Mouse (Mus musculus) kidney, embryonic 15.5 days (tissue): Measurements from ENCODE around the gene Olfr853. TPM values are rescaled to one million over a fixed set of nuclear protein-coding genes. Genes with fewer than 3 reads are reported as not detected.

Experiments used
- ATAC-seq: fragments of 200-750 bp; cut with Nextera tagmentation; replicated peaks from 2 replicates; pipeline ENCODE4 v1.8.0; 2017; ENCODE audit warnings: moderate TSS enrichment; ENCODE audit not compliant: low FRiP score
- H3K27ac ChIP-seq: fragments of 300-500 bp; sonication (generic); 2 replicates; pipeline ENCODE4 v1.5.1; 2015; ENCODE audit warnings: mild to moderate bottlenecking, inconsistent platforms
- H3K27me3 ChIP-seq: fragments of 300-500 bp; sonication (generic); 2 replicates; pipeline ENCODE4 v1.6.1; 2015; ENCODE audit warnings: inconsistent platforms
- H3K36me3 ChIP-seq: fragments of 300-500 bp; sonication (generic); 2 replicates; pipeline ENCODE4 v1.6.1; 2015; ENCODE audit warnings: inconsistent platforms
- H3K4me1 ChIP-seq: fragments of 300-500 bp; sonication (generic); 2 replicates; pipeline ENCODE4 v1.6.1; 2015; ENCODE audit warnings: inconsistent platforms
- H3K4me2 ChIP-seq: fragments of 300-500 bp; sonication (generic); 2 replicates; pipeline ENCODE4 v1.6.1; 2015; ENCODE audit warnings: moderate library complexity, mild to moderate bottlenecking, inconsistent platforms
- H3K4me3 ChIP-seq: fragments of 300-500 bp; sonication (generic); replicated peaks from 2 replicates; pipeline ENCODE4 v1.5.1; 2015; ENCODE audit warnings: mild to moderate bottlenecking, inconsistent platforms
- H3K9ac ChIP-seq: fragments of 300-500 bp; sonication (generic); 2 replicates; pipeline ENCODE4 v1.6.1; 2015; ENCODE audit warnings: mild to moderate bottlenecking, inconsistent platforms
- H3K9me3 ChIP-seq: fragments of 300-500 bp; sonication (generic); replicated peaks from 2 replicates; pipeline ENCODE4 v1.6.1; 2016; ENCODE audit warnings: inconsistent platforms
- WGBS: fragments of 180-500 bp; shearing (Covaris S2); methylation state at CpG from one replicate; pipeline ENCODE4 v1.1.7; 2015; ENCODE audit warnings: mixed read lengths; 5-methylcytosine and 5-hydroxymethylcytosine counted together
- polyA plus RNA-seq: library from polyadenylated mRNA; unstranded; fragments of >200 nt; fragmentation: Nextera tagmentation; extraction: Ambion mirVana; gene quantifications from 2 replicates; pipeline ENCODE4 v1.2.1, GENCODE M21; 2015

Gene Olfr853
- polyA plus RNA-seq = not detected in 2 replicates

- no peaks in the 10 kb centered on the region for H3K27me3 ChIP-seq
- no peak within 1 kb of the TSS for H3K4me3 ChIP-seq
- no peak within 1 kb of the TSS for H3K9ac ChIP-seq
- ATAC-seq = no peak
- no peaks in the 10 kb centered on the region for H3K36me3 ChIP-seq
- H3K9me3 ChIP-seq = no peaks in the 10 kb centered on the region
- 85% methylated on average over 1 of the region's 1 CpGs for WGBS
- no peak within 1 kb of the TSS for H3K27ac ChIP-seq
- no peaks in the 10 kb centered on the region for H3K4me1 ChIP-seq
- H3K4me2 ChIP-seq = no peak within 1 kb of the TSS
Measured at GRCm38 (mm10) chr9:19540976-19541375, at the start of gene Olfr853. Olfr853 (minus strand) TSS chr9:19541076.

GRCm38 (mm10) chr9:19582317-19582716, 41.4 kb upstream of the Olfr853 start, which contains the start of gene Olfr855:
Olfr855 (plus strand) TSS chr9:19582617.
- Histone ChIP-seq H3K36me3 (no peaks in the 10 kb centered on the region), H3K4me2 (no peak within 1 kb of the TSS), H3K27me3 (no peaks in the 10 kb centered on the region), H3K9me3 (no peaks in the 10 kb centered on the region), H3K4me3 (no peak within 1 kb of the TSS), H3K9ac (no peak within 1 kb of the TSS), H3K27ac (no peak within 1 kb of the TSS), H3K4me1 (no peaks in the 10 kb centered on the region)
- no peak for ATAC-seq

- Histone ChIP-seq H3K36me3 (no peaks in the 10 kb centered on the region), H3K4me3 (no peak within 1 kb of the TSS), H3K4me2 (no peak within 1 kb of the TSS), H3K9me3 (no peaks in the 10 kb centered on the region; the same call in 1 of the 2 replicates), H3K27ac (no peak within 1 kb of the TSS), H3K4me1 (no peaks in the 10 kb centered on the region), H3K27me3 (no peaks in the 10 kb centered on the region), H3K9ac (no peak within 1 kb of the TSS)
- 76% methylated on average over 1 of the region's 1 CpGs for WGBS
- no peak for ATAC-seq
Measured at GRCm38 (mm10) chr9:19567282-19567681, 26.4 kb upstream of the Olfr853 start, which contains the start of gene Olfr854. Olfr854 (minus strand) TSS chr9:19567382.

- Histone ChIP-seq H3K9ac (no peak within 1 kb of the TSS), H3K36me3 (no peaks in the 10 kb centered on the region), H3K9me3 (no peaks in the 10 kb centered on the region), H3K27ac (no peak within 1 kb of the TSS), H3K4me2 (no peak within 1 kb of the TSS), H3K4me1 (no peaks in the 10 kb centered on the region), H3K4me3 (no peak within 1 kb of the TSS), H3K27me3 (no peaks in the 10 kb centered on the region)
- ATAC-seq = no peak
Measured at GRCm38 (mm10) chr9:19492995-19493394, 47.9 kb downstream of the Olfr853 start, which contains the start of gene Olfr851. Olfr851 (plus strand) TSS chr9:19493295.

Other genes with a start within 250 kb of the Olfr853 start
- not detected in 2 replicates for gene Olfr844, start 224.7 kb downstream of the Olfr853 start, polyA plus RNA-seq
- gene Olfr845, start 204.6 kb downstream of the Olfr853 start, polyA plus RNA-seq = not detected in 2 replicates
- gene Olfr846, start 177.1 kb downstream of the Olfr853 start, polyA plus RNA-seq = not detected in 2 replicates
- gene Olfr847, start 162.4 kb downstream of the Olfr853 start, polyA plus RNA-seq = not detected in 2 replicates
- gene Olfr849, start 100.8 kb downstream of the Olfr853 start, polyA plus RNA-seq = not detected in 2 replicates
- not detected in 2 replicates for gene Olfr850, start 62.8 kb downstream of the Olfr853 start, polyA plus RNA-seq
- not detected in 2 replicates for gene Olfr851, start 47.8 kb downstream of the Olfr853 start, polyA plus RNA-seq
- gene Olfr854, start 26.3 kb upstream of the Olfr853 start, polyA plus RNA-seq = not detected in 2 replicates
- not detected in 2 replicates for gene Olfr855, start 41.5 kb upstream of the Olfr853 start, polyA plus RNA-seq
- 31.6 and 33.1 TPM in 2 replicates for gene Zfp317, start 81.0 kb upstream of the Olfr853 start, polyA plus RNA-seq
- not detected in 2 replicates for gene Olfr857, start 168.4 kb upstream of the Olfr853 start, polyA plus RNA-seq
- gene Olfr58, start 239.2 kb upstream of the Olfr853 start, polyA plus RNA-seq = not detected in 2 replicates